In the genomic region with DNA sequence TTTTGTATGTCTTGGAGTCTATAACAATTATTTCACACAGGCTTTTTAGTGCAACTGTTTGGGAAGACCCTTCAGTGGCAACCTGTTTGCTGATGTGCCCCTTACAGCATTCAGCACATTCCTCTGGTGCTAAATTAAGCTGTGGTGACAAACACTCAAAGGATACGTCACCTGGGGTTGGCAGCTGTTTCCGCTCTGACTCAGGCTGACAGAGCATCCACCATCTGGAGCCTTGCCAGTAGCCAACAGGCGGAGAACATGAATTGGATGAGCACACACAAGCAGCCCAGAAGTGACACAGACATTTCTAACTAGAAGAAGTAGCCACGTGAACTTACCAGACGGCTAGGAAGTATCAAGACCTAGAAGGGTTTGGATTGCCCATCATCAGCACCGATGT, we compare ENCODE assay signal across 8 mouse cellular contexts. TPM values are rescaled to one million over a fixed set of nuclear protein-coding genes. Genes with fewer than 3 reads are reported as not detected.
DNase-seq lines count a peak whose midpoint lies in the region; ATAC-seq lines count a peak whose summit lies in the region.

No protein-coding gene starts in this region.

- 0 out of 2 replicates have a peak, but pooled peaks cover 7% of the 10 kb centered on the region for H3K4me1 ChIP-seq in hindbrain, embryonic 15.5 days (replicated peaks)
- H3K4me1 ChIP-seq in hindbrain, embryonic 12.5 days: peaks cover 3% of the 10 kb centered on the region; the same call in 1 of the 2 replicates
- 0 out of 2 replicates have a peak, but pooled peaks cover 9% of the 10 kb centered on the region for H3K4me1 ChIP-seq in midbrain, embryonic 13.5 days (replicated peaks)

- H3K4me2 ChIP-seq in hindbrain, embryonic 15.5 days: no peak overlapping the region
- no peak overlapping the region for H3K4me2 ChIP-seq in hindbrain, embryonic 12.5 days (replicated peaks)
- no peak overlapping the region for H3K4me2 ChIP-seq in midbrain, embryonic 13.5 days (replicated peaks)

- 0 out of 2 replicates have a peak, but pooled peaks have one; percentile 45 for ATAC-seq in hindbrain, embryonic 15.5 days (ENCODE audit: low FRiP score, low read depth)
- no peak for ATAC-seq in hindbrain, embryonic 12.5 days (ENCODE audit: low FRiP score)
- peak; percentile 74 for ATAC-seq in activated CD4-positive, CD25-positive, alpha-beta regulatory T cell, adult 4 months
- ATAC-seq in midbrain, embryonic 13.5 days: no peak

- no peaks in the 10 kb centered on the region for H3K9me3 ChIP-seq in hindbrain, embryonic 15.5 days
- no peaks in the 10 kb centered on the region for H3K9me3 ChIP-seq in hindbrain, embryonic 12.5 days (replicated peaks)
- no peaks in the 10 kb centered on the region for H3K9me3 ChIP-seq in midbrain, embryonic 13.5 days

- peak; percentile 41 to 51 for DNase-seq in gastrocnemius, adult 8-10 months (ENCODE audit: low spot score in 2 of 2)
- peak; percentile 84 for DNase-seq in induced T-regulatory cell, adult 2 months (ENCODE audit: low read depth)
- DNase-seq in lung, adult 18-20 months: peak; percentile 36 to 63
- peak; percentile 26 to 39 for DNase-seq in spleen, postnatal 36 days (ENCODE audit: low spot score in 2 of 2)

- H3K27ac ChIP-seq in hindbrain, embryonic 15.5 days (replicated peaks): no peak overlapping the region
- H3K27ac ChIP-seq in hindbrain, embryonic 12.5 days: no peak overlapping the region
- no peak overlapping the region for H3K27ac ChIP-seq in midbrain, embryonic 13.5 days

- H3K4me3 ChIP-seq in hindbrain, embryonic 15.5 days: no peak overlapping the region
- H3K4me3 ChIP-seq in hindbrain, embryonic 12.5 days: no peak overlapping the region
- no peak overlapping the region for H3K4me3 ChIP-seq in midbrain, embryonic 13.5 days (replicated peaks)

- H3K36me3 ChIP-seq in hindbrain, embryonic 15.5 days: no peaks in the 10 kb centered on the region
- no peaks in the 10 kb centered on the region for H3K36me3 ChIP-seq in hindbrain, embryonic 12.5 days
- H3K36me3 ChIP-seq in midbrain, embryonic 13.5 days: no peaks in the 10 kb centered on the region

- no peak overlapping the region for H3K9ac ChIP-seq in hindbrain, embryonic 15.5 days
- no peak overlapping the region for H3K9ac ChIP-seq in hindbrain, embryonic 12.5 days
- H3K9ac ChIP-seq in midbrain, embryonic 13.5 days (replicated peaks): no peak overlapping the region

- H3K27me3 ChIP-seq in hindbrain, embryonic 15.5 days: no peaks in the 10 kb centered on the region
- H3K27me3 ChIP-seq in hindbrain, embryonic 12.5 days: no peaks in the 10 kb centered on the region
- H3K27me3 ChIP-seq in midbrain, embryonic 13.5 days: no peaks in the 10 kb centered on the region

- WGBS in hindbrain, embryonic 15.5 days: 56% methylated on average over 6 of the region's 6 CpGs
- 70% methylated on average over 6 of the region's 6 CpGs for whole genome bisulfite sequencing in hindbrain, embryonic 12.5 days
- 87% methylated on average over 6 of the region's 6 CpGs for WGBS in midbrain, embryonic 13.5 days

RNA-seq across cellular contexts. Expression of gene Ankrd6, which starts 44.0 kb away (rescaled TPM):
- 23.4 and 26.9 TPM in 2 replicates for polyA plus RNA-seq in hindbrain, embryonic 15.5 days (2015; fragmentation: Nextera tagmentation; extraction: Ambion mirVana)
- polyA plus RNA-seq in hindbrain, embryonic 12.5 days (2016; fragmentation: Nextera tagmentation; extraction: Ambion mirVana): 25.7 and 27.5 TPM in 2 replicates
- polyA plus RNA-seq in activated CD4-positive, CD25-positive, alpha-beta regulatory T cell, adult 4 months (2017; shearing (Covaris generic)): 1 to 10 TPM in 1 of 2 experiments, under 1 TPM in 1; 0.99 to 1.4 TPM
- total RNA-seq in gastrocnemius, adult 8-10 months (2022): 1 to 10 TPM; 3.8 to 5.9 (median 4.8) TPM
- polyA plus RNA-seq in midbrain, embryonic 13.5 days (2015; fragmentation: Nextera tagmentation; extraction: Ambion mirVana): 30.4 and 32.2 TPM in 2 replicates

Comparison
In these comparisons a context has a peak if more than half of its experiments do, and no peak if none do; other contexts are left out.
1. ATAC-seq: peak in hindbrain, embryonic 15.5 days (single experiment) and activated CD4-positive, CD25-positive, alpha-beta regulatory T cell, adult 4 months (single experiment); none in hindbrain, embryonic 12.5 days (single experiment) and midbrain, embryonic 13.5 days (single experiment).
2. DNase-seq: peak in every context shown above with its lines; median percentile 84 in induced T-regulatory cell, adult 2 months; 50 in lung, adult 18-20 months; 46 in gastrocnemius, adult 8-10 months; 32 in spleen, postnatal 36 days.
3. RNA of gene Ankrd6, which starts 44.0 kb away (polyA plus RNA-seq): 30.4 to 32.2 TPM in midbrain, embryonic 13.5 days, 25.7 to 27.5 TPM in hindbrain, embryonic 12.5 days and 23.4 to 26.9 TPM in hindbrain, embryonic 15.5 days; 0.99 to 1.4 TPM in activated CD4-positive, CD25-positive, alpha-beta regulatory T cell, adult 4 months; every median in the first group is over 10 times any median in the second.